Mouse (Mus musculus) spleen, adult 2 months (tissue): ENCODE results near the gene Cfap58. TPM values are rescaled to one million over a fixed set of nuclear protein-coding genes. Genes with fewer than 3 reads are reported as not detected.

Source experiments
- DNase-seq, 2 experiments: peaks; one replicate each; pipeline versions ENCODE4 v3.0.0 to v3.0.0-alpha.2; 2012 to 2021; ENCODE audit warnings: low spot score in 2 of 2, low read depth in 1 of 2
- H3K27ac ChIP-seq: fragments of 200-500 bp; 2 replicates; pipeline ENCODE4 v1.5.1; 2012; ENCODE audit warnings: low read length, inconsistent platforms; ENCODE audit not compliant: insufficient read depth
- H3K27me3 ChIP-seq: fragments of 200-500 bp; 2 replicates; pipeline ENCODE4 v1.6.1; 2012; ENCODE audit warnings: mild to moderate bottlenecking, moderate library complexity, low read length, inconsistent platforms; ENCODE audit not compliant: control insufficient read depth, insufficient read depth
- H3K36me3 ChIP-seq: fragments of 200-500 bp; 2 replicates; pipeline ENCODE4 v1.6.1; 2012; ENCODE audit warnings: mild to moderate bottlenecking, low read length, inconsistent platforms; ENCODE audit not compliant: control insufficient read depth, insufficient read depth
- H3K4me1 ChIP-seq: fragments of 200-500 bp; 2 replicates; pipeline ENCODE4 v1.6.1; 2011; ENCODE audit warnings: inconsistent platforms; ENCODE audit not compliant: control insufficient read depth, insufficient read depth, insufficient read length
- H3K4me3 ChIP-seq: fragments of 200-500 bp; 2 replicates; pipeline ENCODE4 v1.5.1; 2011; ENCODE audit warnings: mild to moderate bottlenecking, inconsistent platforms; ENCODE audit not compliant: insufficient read depth, insufficient read length; ENCODE audit errors: extremely low read depth
- CTCF ChIP-seq: fragments of 200-500 bp; IDR thresholded peaks from 2 replicates; pipeline ENCODE4 v1.5.1; 2011; ENCODE audit warnings: mild to moderate bottlenecking, inconsistent platforms; ENCODE audit not compliant: insufficient read depth, insufficient read length, insufficient replicate concordance; ENCODE audit errors: extremely low read depth
- POLR2A ChIP-seq: fragments of 200-500 bp; IDR thresholded peaks from 2 replicates; pipeline ENCODE4 v1.6.1; 2011; ENCODE audit warnings: low read depth, low read length, inconsistent platforms
- WGBS: fragments of 180-500 bp; shearing (Covaris S2); methylation state at CpG from one replicate; pipeline ENCODE4 v1.1.7; 2018; 5-methylcytosine and 5-hydroxymethylcytosine counted together
- polyA plus RNA-seq: library from polyadenylated mRNA; depleted of rRNA; stranded (reverse); fragments of >200 nt; gene quantifications from 2 replicates; pipeline ENCODE4 v1.2.3, GENCODE M21; 2012

Cfap58 gene
- polyA plus RNA-seq, 1 experiment = not detected

GRCm38 (mm10) chr19:48021435-48021834 is 84.0 kb downstream of the Cfap58 start:
- no peak overlapping the region for H3K27ac ChIP-seq
- no peaks in the 10 kb centered on the region for H3K27me3 ChIP-seq
- H3K4me1 ChIP-seq = no peaks in the 10 kb centered on the region
- 75% methylated on average over 15 of the region's 15 CpGs for WGBS
- DNase-seq = no peak
- TF ChIP-seq CTCF = no peak
- no peak for TF ChIP-seq POLR2A
- no peak overlapping the region for H3K4me3 ChIP-seq
- H3K36me3 ChIP-seq = no peaks in the 10 kb centered on the region

- no peak for DNase-seq
- H3K27me3 ChIP-seq = no peaks in the 10 kb centered on the region
- no peaks in the 10 kb centered on the region for H3K4me1 ChIP-seq
- H3K27ac ChIP-seq = no peak overlapping the region
- no peaks in the 10 kb centered on the region for H3K36me3 ChIP-seq
- 90% methylated on average over 5 of the region's 5 CpGs for WGBS
- H3K4me3 ChIP-seq = no peak overlapping the region
- TF ChIP-seq CTCF = no peak
- TF ChIP-seq POLR2A = no peak
These were observed 85.3 kb downstream of the Cfap58 start for GRCm38 (mm10) chr19:48022763-48023162.

GRCm38 (mm10) chr19:48023726-48024125 is 86.3 kb downstream of the Cfap58 start:
- Histone ChIP-seq H3K36me3 (no peaks in the 10 kb centered on the region), H3K4me1 (no peaks in the 10 kb centered on the region), H3K27ac (no peak overlapping the region), H3K27me3 (no peaks in the 10 kb centered on the region), H3K4me3 (no peak overlapping the region)
- DNase-seq = peak in 1 of 2 experiments; percentile 29
- 42% methylated on average over 10 of the region's 10 CpGs for WGBS
- TF ChIP-seq POLR2A (no peak), CTCF (no peak)

- 90% methylated on average over 8 of the region's 8 CpGs for WGBS
- no peak for DNase-seq
- no peaks in the 10 kb centered on the region for H3K27me3 ChIP-seq
These were observed 87.9 kb downstream of the Cfap58 start for GRCm38 (mm10) chr19:48025366-48025765.

GRCm38 (mm10) chr19:48026882-48027281 is 89.4 kb downstream of the Cfap58 start:
- Histone ChIP-seq H3K4me3 (no peak overlapping the region), H3K36me3 (no peaks in the 10 kb centered on the region), H3K4me1 (no peaks in the 10 kb centered on the region), H3K27ac (no peak overlapping the region), H3K27me3 (no peaks in the 10 kb centered on the region)
- TF ChIP-seq CTCF (no peak), POLR2A (no peak)
- DNase-seq = no peak
- WGBS = 26% methylated on average over 2 of the region's 2 CpGs

More at GRCm38 (mm10) chr19:48025366-48025765, 87.9 kb downstream of the Cfap58 start:
- Histone ChIP-seq H3K36me3 (no peaks in the 10 kb centered on the region), H3K4me1 (no peaks in the 10 kb centered on the region), H3K27ac (no peak overlapping the region), H3K4me3 (no peak overlapping the region)
- no peak for TF ChIP-seq POLR2A
- TF ChIP-seq CTCF = no peak

GRCm38 (mm10) chr19:48039554-48039953 is 102.1 kb downstream of the Cfap58 start:
- H3K36me3 ChIP-seq = no peaks in the 10 kb centered on the region
- WGBS = 86% methylated on average over 8 of the region's 8 CpGs
- H3K4me1 ChIP-seq = no peaks in the 10 kb centered on the region
- no peak overlapping the region for H3K27ac ChIP-seq
- TF ChIP-seq POLR2A (no peak), CTCF (no peak)
- no peak for DNase-seq
- no peaks in the 10 kb centered on the region for H3K27me3 ChIP-seq
- no peak overlapping the region for H3K4me3 ChIP-seq

- no peaks in the 10 kb centered on the region for H3K36me3 ChIP-seq
- no peaks in the 10 kb centered on the region for H3K27me3 ChIP-seq
- no peak overlapping the region for H3K4me3 ChIP-seq
- 88% methylated on average over 7 of the region's 7 CpGs for whole genome bisulfite sequencing
- DNase-seq = no peak
- no peaks in the 10 kb centered on the region for H3K4me1 ChIP-seq
- no peak overlapping the region for H3K27ac ChIP-seq
- TF ChIP-seq POLR2A = no peak
- TF ChIP-seq CTCF = no peak
These were observed 109.8 kb downstream of the Cfap58 start for GRCm38 (mm10) chr19:48047315-48047714.
